Mouse (Mus musculus): Measurements from ENCODE around the gene Rft1. TPM values are rescaled to one million over a fixed set of nuclear protein-coding genes. Genes with fewer than 3 reads are reported as not detected.

The Rft1 gene
- polyA plus RNA-seq (2012; rRNA removed) = 10.8 and 11.9 TPM in 2 replicates

GRCm38 (mm10) chr14:30653943-30654659 lies at the start of gene Rft1:
Rft1 (plus strand) TSS chr14:30654360.

DNA sequence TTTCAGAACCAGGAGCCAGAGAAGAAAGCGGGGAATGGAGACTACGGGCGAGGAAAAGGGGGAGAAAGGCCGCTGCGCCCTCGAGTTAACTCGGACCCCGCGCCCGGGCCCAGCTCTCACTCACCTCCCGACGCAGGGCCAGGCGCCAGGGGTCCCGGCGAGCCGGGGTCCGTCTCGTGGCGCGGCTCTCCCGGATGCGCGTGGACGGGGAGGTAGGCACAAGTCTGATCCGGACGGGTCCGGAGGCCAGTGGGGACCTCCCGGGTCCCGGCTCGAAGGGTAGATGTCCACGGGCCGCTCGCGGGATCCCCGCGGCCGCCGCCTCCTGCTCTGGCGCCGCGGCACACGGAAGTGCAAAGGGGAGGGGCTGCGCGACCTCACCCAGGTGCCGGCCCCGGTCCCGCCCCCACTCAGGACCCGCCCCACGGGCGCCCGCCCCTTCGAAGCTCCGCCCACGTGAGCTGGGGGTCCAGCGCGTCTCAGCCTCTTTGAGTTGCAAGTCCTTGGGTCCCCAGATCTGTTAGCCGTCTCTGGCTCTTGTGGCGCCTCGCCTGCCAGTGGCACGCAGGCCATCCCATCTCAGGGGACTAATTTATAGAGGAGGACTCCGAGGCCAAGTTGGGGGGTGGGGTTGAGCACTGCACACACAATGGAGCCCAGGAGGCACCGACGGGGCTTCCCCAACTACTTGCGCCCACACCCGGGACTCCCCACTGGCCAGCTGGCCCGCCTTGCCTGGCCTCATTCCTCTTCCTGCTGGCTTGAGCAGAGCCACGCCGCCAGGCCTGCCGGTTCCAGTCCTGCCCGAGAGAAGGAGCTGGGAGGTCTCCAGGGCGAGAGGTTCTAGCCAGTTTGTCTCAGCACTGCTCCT lies 28.1 kb upstream of the Rft1 start, which contains the start of gene Prkcd:
Gene Prkcd (minus strand): TSS at position 355 of the 871 bp plus-strand sequence.

GRCm38 (mm10) chr14:30714799-30715617 lies 60.8 kb downstream of the Rft1 start, which contains the start of gene Sfmbt1:
Sfmbt1 (plus strand) TSS chr14:30714849.

Other genes starting within 250 kb of the Rft1 start
- gene Dcp1a, start 174.8 kb upstream of the Rft1 start, polyA plus RNA-seq (2012; rRNA removed) = 28.1 and 29.8 TPM in 2 replicates
- gene Cacna1d, start 162.9 kb upstream of the Rft1 start, polyA plus RNA-seq (2012; rRNA removed) = 28.9 and 29.4 TPM in 2 replicates
- 206 and 247 TPM in 2 replicates for gene Tkt, start 106.0 kb upstream of the Rft1 start, polyA plus RNA-seq (2012; rRNA removed)
- gene Prkcd, start 28.1 kb upstream of the Rft1 start, polyA plus RNA-seq (2012; rRNA removed) = 50.9 and 59.4 TPM in 2 replicates
- gene Sfmbt1, start 60.5 kb downstream of the Rft1 start, polyA plus RNA-seq (2012; rRNA removed) = 9.3 and 10.1 TPM in 2 replicates
- gene Tmem110, start 171.2 kb downstream of the Rft1 start, polyA plus RNA-seq (2012; rRNA removed) = 22.9 and 28.6 TPM in 2 replicates
- 0.97 and 3.4 TPM in 2 replicates for gene Mustn1, start 224.8 kb downstream of the Rft1 start, polyA plus RNA-seq (2012; rRNA removed)
- gene Itih4, start 232.1 kb downstream of the Rft1 start, polyA plus RNA-seq (2012; rRNA removed) = 0.09 and 0.16 TPM in 2 replicates